Mouse (Mus musculus) stomach, embryonic 16.5 days (tissue): ENCODE measurements around the gene Abhd2. TPM values are rescaled to one million over a fixed set of nuclear protein-coding genes. Genes with fewer than 3 reads are reported as not detected.

Experiments
- ATAC-seq: fragments of 200-750 bp; cut with Nextera tagmentation; 2 replicates; pipeline ENCODE4 v1.8.0; 2017; ENCODE audit warnings: moderate number of reproducible peaks, moderate TSS enrichment; ENCODE audit not compliant: insufficient read depth, low FRiP score
- H3K27ac ChIP-seq: fragments of 300-500 bp; sonication (generic); 2 replicates; pipeline ENCODE4 v1.5.1; 2014; ENCODE audit warnings: low read length
- H3K27me3 ChIP-seq: fragments of 300-500 bp; sonication (generic); 2 replicates; pipeline ENCODE4 v1.6.1; 2014; ENCODE audit warnings: low read length, control low read depth, mixed read lengths; ENCODE audit not compliant: control insufficient read depth, insufficient read depth
- H3K36me3 ChIP-seq: fragments of 300-500 bp; sonication (generic); 2 replicates; pipeline ENCODE4 v1.6.1; 2014; ENCODE audit warnings: low read length; ENCODE audit not compliant: control insufficient read depth, insufficient read depth
- H3K4me1 ChIP-seq: fragments of 300-500 bp; sonication (generic); 2 replicates; pipeline ENCODE4 v1.6.1; 2014; ENCODE audit warnings: low read length, control low read depth, mixed read lengths; ENCODE audit not compliant: control insufficient read depth, insufficient read depth
- H3K4me2 ChIP-seq: fragments of 300-500 bp; sonication (generic); 2 replicates; pipeline ENCODE4 v1.6.1; 2014; ENCODE audit warnings: low read depth, low read length, mixed read lengths
- H3K4me3 ChIP-seq: fragments of 300-500 bp; sonication (generic); replicated peaks from 2 replicates; pipeline ENCODE4 v1.5.1; 2014; ENCODE audit warnings: mild to moderate bottlenecking, low read length
- H3K9ac ChIP-seq: fragments of 300-500 bp; sonication (generic); 2 replicates; pipeline ENCODE4 v1.6.1; 2014; ENCODE audit warnings: low read length
- H3K9me3 ChIP-seq: fragments of 300-500 bp; sonication (generic); replicated peaks from 2 replicates; pipeline ENCODE4 v1.6.1; 2016; ENCODE audit warnings: low read length, control low read depth; ENCODE audit not compliant: control insufficient read depth
- WGBS: fragments of 180-500 bp; shearing (Covaris S2); extraction: QIAGEN DNeasy Blood & Tissue Kit; methylation state at CpG from one replicate; pipeline ENCODE4 v1.1.7; 2014; 5-methylcytosine and 5-hydroxymethylcytosine counted together
- polyA plus RNA-seq: library from polyadenylated mRNA; unstranded; fragments of >200 nt; fragmentation: Nextera tagmentation; extraction: Ambion mirVana; gene quantifications from 2 replicates; pipeline ENCODE4 v1.2.1, GENCODE M21; 2015

Abhd2 gene
- polyA plus RNA-seq, 1 experiment from 2014 or later = 13.8 TPM

- ATAC-seq = no peak
- Histone ChIP-seq H3K4me2 (no peak overlapping the region), H3K27me3 (no peaks in the 10 kb centered on the region), H3K9me3 (no peaks in the 10 kb centered on the region), H3K9ac (no peak overlapping the region), H3K4me1 (0 out of 2 replicates have a peak, but pooled peaks cover 3% of the 10 kb centered on the region), H3K4me3 (no peak overlapping the region), H3K36me3 (no peaks in the 10 kb centered on the region), H3K27ac (no peak overlapping the region)
- 63% methylated on average over 4 of the region's 4 CpGs for WGBS
Measured at GRCm38 (mm10) chr7:79243236-79243635, 29.8 kb upstream of the Abhd2 start.

- Histone ChIP-seq H3K9ac (no peak overlapping the region), H3K4me1 (0 out of 2 replicates have a peak, but pooled peaks cover 3% of the 10 kb centered on the region)
Measured at GRCm38 (mm10) chr7:79246039-79246670, 26.8 kb upstream of the Abhd2 start.

GRCm38 (mm10) chr7:79247408-79247807 lies 25.6 kb upstream of the Abhd2 start:
- Histone ChIP-seq H3K4me2 (no peak overlapping the region), H3K4me3 (no peak overlapping the region), H3K9me3 (no peaks in the 10 kb centered on the region), H3K9ac (no peak overlapping the region), H3K27ac (no peak overlapping the region), H3K27me3 (no peaks in the 10 kb centered on the region), H3K4me1 (0 out of 2 replicates have a peak, but pooled peaks cover 3% of the 10 kb centered on the region), H3K36me3 (no peaks in the 10 kb centered on the region)
- no peak for ATAC-seq
- WGBS = 77% methylated on average over 1 of the region's 1 CpGs

More at GRCm38 (mm10) chr7:79246039-79246670, 26.8 kb upstream of the Abhd2 start:
- 9% methylated on average over 18 of the region's 18 CpGs for WGBS
- peak overlapping the region; percentile 39 for H3K4me2 ChIP-seq
- no peak overlapping the region for H3K27ac ChIP-seq
- H3K27me3 ChIP-seq = no peaks in the 10 kb centered on the region
- no peaks in the 10 kb centered on the region for H3K36me3 ChIP-seq
- no peak for ATAC-seq
- no peaks in the 10 kb centered on the region for H3K9me3 ChIP-seq
- H3K4me3 ChIP-seq = peak overlapping the region; percentile 20; the same call in 1 of the 2 replicates

GRCm38 (mm10) chr7:79247881-79248389 lies 25.1 kb upstream of the Abhd2 start:
- H3K36me3 ChIP-seq = no peaks in the 10 kb centered on the region
- no peak overlapping the region for H3K9ac ChIP-seq
- no peak overlapping the region for H3K4me3 ChIP-seq
- H3K4me2 ChIP-seq = no peak overlapping the region
- ATAC-seq = no peak
- WGBS = 63% methylated on average over 7 of the region's 7 CpGs
- no peak overlapping the region for H3K27ac ChIP-seq
- H3K4me1 ChIP-seq = 0 out of 2 replicates have a peak, but pooled peaks cover 3% of the 10 kb centered on the region
- H3K9me3 ChIP-seq = no peaks in the 10 kb centered on the region
- no peaks in the 10 kb centered on the region for H3K27me3 ChIP-seq

GRCm38 (mm10) chr7:79249581-79249980 lies 23.4 kb upstream of the Abhd2 start:
- 85% methylated on average over 2 of the region's 2 CpGs for WGBS

GRCm38 (mm10) chr7:79254248-79254888 lies 18.6 kb upstream of the Abhd2 start:
- no peaks in the 10 kb centered on the region for H3K27me3 ChIP-seq
- no peak overlapping the region for H3K4me3 ChIP-seq
- H3K4me1 ChIP-seq = no peaks in the 10 kb centered on the region
- H3K27ac ChIP-seq = no peak overlapping the region
- WGBS = 66% methylated on average over 3 of the region's 3 CpGs
- no peak overlapping the region for H3K4me2 ChIP-seq
- no peak for ATAC-seq
- H3K36me3 ChIP-seq = no peaks in the 10 kb centered on the region
- H3K9me3 ChIP-seq = no peaks in the 10 kb centered on the region
- H3K9ac ChIP-seq = no peak overlapping the region

More at GRCm38 (mm10) chr7:79249581-79249980, 23.4 kb upstream of the Abhd2 start:
- H3K27ac ChIP-seq = no peak overlapping the region
- no peak overlapping the region for H3K4me3 ChIP-seq
- no peak overlapping the region for H3K9ac ChIP-seq
- H3K9me3 ChIP-seq = no peaks in the 10 kb centered on the region
- H3K4me1 ChIP-seq = 0 out of 2 replicates have a peak, but pooled peaks cover 3% of the 10 kb centered on the region
- H3K27me3 ChIP-seq = no peaks in the 10 kb centered on the region
- H3K4me2 ChIP-seq = no peak overlapping the region
- no peak for ATAC-seq
- no peaks in the 10 kb centered on the region for H3K36me3 ChIP-seq

- Histone ChIP-seq H3K9ac (no peak overlapping the region), H3K36me3 (no peaks in the 10 kb centered on the region), H3K4me1 (no peaks in the 10 kb centered on the region), H3K9me3 (no peaks in the 10 kb centered on the region), H3K4me2 (no peak overlapping the region), H3K4me3 (no peak overlapping the region), H3K27me3 (no peaks in the 10 kb centered on the region), H3K27ac (no peak overlapping the region)
- ATAC-seq = no peak
- WGBS = 82% methylated on average over 7 of the region's 7 CpGs
Measured at GRCm38 (mm10) chr7:79255350-79255749, 17.6 kb upstream of the Abhd2 start.

GRCm38 (mm10) chr7:79255752-79256151 lies 17.2 kb upstream of the Abhd2 start:
- H3K27me3 ChIP-seq = no peaks in the 10 kb centered on the region
- WGBS = 83% methylated on average over 10 of the region's 10 CpGs
- H3K9ac ChIP-seq = no peak overlapping the region
- no peak overlapping the region for H3K27ac ChIP-seq
- no peaks in the 10 kb centered on the region for H3K36me3 ChIP-seq
- H3K4me2 ChIP-seq = no peak overlapping the region
- H3K9me3 ChIP-seq = no peaks in the 10 kb centered on the region
- H3K4me3 ChIP-seq = no peak overlapping the region
- no peak for ATAC-seq
- no peaks in the 10 kb centered on the region for H3K4me1 ChIP-seq

GRCm38 (mm10) chr7:79256716-79257115 lies 16.3 kb upstream of the Abhd2 start:
- H3K36me3 ChIP-seq = no peaks in the 10 kb centered on the region
- H3K4me2 ChIP-seq = no peak overlapping the region
- no peak overlapping the region for H3K9ac ChIP-seq
- no peaks in the 10 kb centered on the region for H3K27me3 ChIP-seq
- H3K4me3 ChIP-seq = no peak overlapping the region
- ATAC-seq = peak; percentile 45; the same call in 1 of the 2 replicates
- no peak overlapping the region for H3K27ac ChIP-seq
- H3K9me3 ChIP-seq = no peaks in the 10 kb centered on the region
- 70% methylated on average over 4 of the region's 4 CpGs for WGBS
- no peaks in the 10 kb centered on the region for H3K4me1 ChIP-seq
